Mouse (Mus musculus) retina, embryonic 14.5 days (tissue): ENCODE results near the gene Scly.

Experiments
- DNase-seq: peaks from one replicate; pipeline ENCODE4 v3.0.0-alpha.2; 2015; ENCODE audit warnings: low spot score

Gene Scly

GRCm38 (mm10) chr1:91299707-91300426, 1.7 kb downstream of the Scly start:
- DNase-seq = no peak

GRCm38 (mm10) chr1:91301206-91301920, 3.2 kb downstream of the Scly start:
- no peak for DNase-seq

GRCm38 (mm10) chr1:91302021-91302420, 3.9 kb downstream of the Scly start:
- DNase-seq = no peak

- no peak for DNase-seq
Observed at GRCm38 (mm10) chr1:91304621-91305020, 6.5 kb downstream of the Scly start.

GRCm38 (mm10) chr1:91309366-91310085, 11.4 kb downstream of the Scly start:
- DNase-seq = no peak

GRCm38 (mm10) chr1:91312273-91312672, 14.1 kb downstream of the Scly start:
- DNase-seq = no peak

GRCm38 (mm10) chr1:91313251-91313650, 15.1 kb downstream of the Scly start:
- DNase-seq = no peak

GRCm38 (mm10) chr1:91317656-91318055, 19.5 kb downstream of the Scly start:
- DNase-seq = no peak

GRCm38 (mm10) chr1:91321760-91322438, 23.8 kb downstream of the Scly start, which contains the start of gene Espnl:
Gene Espnl (plus strand): TSS chr1:91322075.
- DNase-seq = no peak

GRCm38 (mm10) chr1:91324646-91325045, 26.5 kb downstream of the Scly start:
- no peak for DNase-seq

GRCm38 (mm10) chr1:91325488-91326042, 27.4 kb downstream of the Scly start:
- no peak for DNase-seq

GRCm38 (mm10) chr1:91332102-91332501, 34.0 kb downstream of the Scly start:
- DNase-seq = no peak

- DNase-seq = no peak
Observed at GRCm38 (mm10) chr1:91333582-91333981, 35.4 kb downstream of the Scly start.

GRCm38 (mm10) chr1:91337355-91337754, 39.2 kb downstream of the Scly start:
- no peak for DNase-seq

- DNase-seq = no peak
Observed at GRCm38 (mm10) chr1:91344001-91344400, 45.9 kb downstream of the Scly start.

GRCm38 (mm10) chr1:91344921-91345685, 47.0 kb downstream of the Scly start:
- peak; percentile 40 for DNase-seq

GRCm38 (mm10) chr1:91346892-91347291, 48.8 kb downstream of the Scly start:
- peak; percentile 87 for DNase-seq

- no peak for DNase-seq
Observed at GRCm38 (mm10) chr1:91350841-91351240, 52.7 kb downstream of the Scly start, which contains the start of gene Klhl30. Gene Klhl30 (plus strand): TSS chr1:91351016.

- no peak for DNase-seq
Observed at GRCm38 (mm10) chr1:91351249-91351648, 53.1 kb downstream of the Scly start.

GRCm38 (mm10) chr1:91352277-91352676, 54.1 kb downstream of the Scly start:
- no peak for DNase-seq

- DNase-seq = no peak
Observed at GRCm38 (mm10) chr1:91356105-91356504, 58.0 kb downstream of the Scly start.
